Mouse (Mus musculus): ENCODE measurements around the gene Sh2d1b2. TPM values are rescaled to one million over a fixed set of nuclear protein-coding genes. Genes with fewer than 3 reads are reported as not detected.

Gene Sh2d1b2
- total RNA-seq, 2 experiments from 2014 or later, result not detected

DNA sequence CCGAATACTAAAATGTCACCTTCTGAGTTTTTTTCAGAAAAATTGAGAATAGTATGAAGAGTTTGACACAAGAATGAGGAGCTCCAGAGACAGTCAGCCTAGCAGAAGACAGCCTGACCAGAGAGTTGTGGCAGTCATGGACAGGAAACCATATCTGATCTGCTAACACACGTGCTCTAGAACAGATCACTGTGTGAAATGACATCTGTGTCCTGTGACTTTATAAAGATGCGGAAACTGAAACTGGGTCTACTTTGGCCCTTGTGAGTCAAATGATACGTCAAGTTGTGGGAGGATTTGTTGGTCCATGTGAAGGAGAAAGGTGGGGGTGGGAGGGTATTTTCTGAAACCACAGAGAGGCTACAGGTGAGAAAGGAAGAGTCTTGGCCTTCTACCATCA lies 38.1 kb downstream of the Sh2d1b2 start:
- no peak for ATAC-seq (replicated peaks; ENCODE audit: low FRiP score, low TSS enrichment, poor library complexity, severe bottlenecking)

DNA sequence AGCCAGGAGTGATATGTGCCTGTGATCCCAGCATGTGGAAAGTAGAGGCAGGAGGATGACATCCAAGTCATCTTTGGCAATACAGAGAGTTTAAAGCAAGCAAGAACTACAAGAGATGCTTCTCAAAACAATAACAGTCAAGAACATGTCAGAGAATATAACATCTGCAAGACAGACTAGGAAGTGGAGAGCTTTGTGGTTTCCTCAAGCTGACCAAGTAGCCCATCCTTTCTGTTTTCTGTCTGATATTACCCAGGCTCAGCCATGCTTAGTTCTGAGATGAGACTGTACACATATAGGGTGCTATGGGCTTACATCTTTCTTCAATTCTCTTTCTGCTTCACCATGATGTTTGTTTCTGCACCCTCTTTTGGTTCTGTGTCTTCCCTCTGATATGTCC lies 40.7 kb downstream of the Sh2d1b2 start:
- no peak for ATAC-seq (replicated peaks; ENCODE audit: low FRiP score, low TSS enrichment, poor library complexity, severe bottlenecking)

DNA sequence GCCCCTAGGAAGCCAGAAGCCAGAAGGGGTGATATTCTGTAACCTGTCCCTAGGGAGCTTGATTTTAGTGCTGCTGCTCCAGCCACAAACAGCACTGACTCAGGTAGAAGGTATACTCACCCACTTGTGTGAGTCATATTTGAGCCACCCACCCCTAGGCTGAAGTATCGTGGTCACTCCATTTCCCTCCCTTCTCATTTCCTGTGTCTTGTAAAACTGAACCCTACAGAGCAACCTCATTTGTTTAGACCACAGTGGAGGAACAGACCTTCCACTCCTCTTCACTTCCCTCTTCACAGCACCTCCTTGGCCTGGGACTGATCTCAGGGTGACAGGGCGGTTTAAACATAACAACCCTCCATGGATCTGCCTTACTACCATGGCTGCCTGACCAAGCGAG lies 44.5 kb downstream of the Sh2d1b2 start, which contains the start of gene Sh2d1b1:
Gene Sh2d1b1 (plus strand): TSS at position 305 of the 400 bp plus-strand sequence.
- ATAC-seq (replicated peaks; ENCODE audit: low FRiP score, low TSS enrichment, poor library complexity, severe bottlenecking), result peak; percentile 26; the same call in 1 of the 2 replicates

DNA sequence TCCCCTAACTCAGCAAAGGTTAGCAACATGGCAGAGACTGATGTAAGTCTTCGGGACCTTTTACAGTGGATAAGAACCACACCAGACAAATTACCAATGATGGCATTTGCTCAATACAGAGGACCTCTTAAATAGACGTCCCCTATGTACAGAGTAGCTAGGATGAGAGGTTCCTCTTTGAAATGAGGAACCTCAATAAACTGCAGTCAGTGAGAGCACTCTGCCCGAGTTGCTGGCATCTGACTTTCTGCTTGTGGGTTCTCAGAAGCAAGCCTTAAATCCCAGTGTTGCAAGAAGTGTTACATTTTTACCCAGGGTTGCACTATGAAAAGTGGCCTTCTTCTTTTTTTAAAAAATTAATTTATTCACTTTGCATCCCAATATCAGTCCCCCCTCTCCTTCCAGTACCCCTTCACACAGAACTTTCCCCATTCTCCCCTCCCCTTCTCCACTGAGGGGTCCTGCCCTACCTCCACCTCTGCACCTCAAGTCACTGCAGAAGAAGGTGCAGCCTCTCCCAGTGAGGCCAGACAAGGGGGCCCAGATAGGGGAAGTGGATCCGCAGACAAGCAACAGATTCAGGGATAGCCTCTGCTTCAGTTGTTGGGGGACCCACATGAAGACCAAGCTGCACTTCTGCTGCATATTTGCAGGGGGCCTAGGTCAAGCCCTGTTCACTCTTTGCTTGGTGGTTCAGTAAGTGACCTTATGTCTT lies 50.0 kb downstream of the Sh2d1b2 start:
- ATAC-seq (replicated peaks; ENCODE audit: low FRiP score, low TSS enrichment, poor library complexity, severe bottlenecking), result no peak

DNA sequence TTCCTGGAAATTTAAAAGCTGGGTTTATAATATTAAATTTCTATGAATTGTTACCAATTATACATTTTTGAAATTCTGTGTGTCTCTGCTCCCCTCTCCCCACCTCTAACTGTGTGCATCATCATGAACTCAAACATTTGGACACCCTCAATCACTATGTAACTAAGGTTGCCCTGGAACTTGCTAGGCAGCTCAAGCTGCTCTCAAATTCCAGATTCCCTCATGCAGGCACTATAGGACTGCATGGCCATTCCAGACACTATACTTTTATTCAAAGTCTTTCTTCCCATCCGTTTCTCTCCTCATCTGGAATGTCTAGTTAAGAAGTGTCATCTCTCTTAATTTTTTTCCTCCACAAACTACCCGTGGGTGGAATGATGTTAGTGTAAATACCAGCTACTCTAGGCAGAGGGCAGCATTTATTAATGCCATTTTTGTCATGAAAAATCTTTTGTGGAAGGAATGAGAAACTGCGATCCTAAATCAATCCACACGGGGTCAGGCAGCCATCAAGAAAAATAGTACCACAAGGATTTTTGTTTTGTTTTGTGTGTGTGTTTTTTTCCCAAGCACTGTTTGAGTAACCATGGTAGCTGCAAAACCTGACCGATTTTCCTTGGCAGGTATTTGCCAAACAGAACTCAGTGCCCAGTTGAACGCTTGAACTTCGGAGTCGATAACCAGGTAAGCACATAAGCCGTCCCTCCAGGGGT lies 59.8 kb downstream of the Sh2d1b2 start:
- ATAC-seq (replicated peaks; ENCODE audit: low FRiP score, low TSS enrichment, poor library complexity, severe bottlenecking), result peak; percentile 78

DNA sequence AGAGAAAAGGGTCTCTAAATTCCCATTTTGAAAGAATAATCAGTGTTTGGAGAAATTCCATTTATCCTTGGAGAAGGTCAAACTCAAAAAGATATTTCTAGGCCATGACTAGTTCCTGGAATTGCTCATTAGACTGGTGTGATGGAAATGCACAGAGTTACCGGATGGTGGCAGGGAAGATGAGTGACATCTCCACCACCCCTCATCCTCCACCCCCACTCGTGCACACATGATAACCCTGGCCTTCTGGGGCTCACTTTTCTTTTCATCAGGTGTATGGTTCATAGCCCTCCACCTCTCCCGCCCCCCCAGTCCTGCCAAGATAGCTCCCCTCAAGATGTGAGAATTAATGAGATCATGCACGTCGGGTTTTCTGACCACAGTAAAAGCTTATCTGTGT lies 60.7 kb downstream of the Sh2d1b2 start:
- ATAC-seq (replicated peaks; ENCODE audit: low FRiP score, low TSS enrichment, poor library complexity, severe bottlenecking), result no peak

DNA sequence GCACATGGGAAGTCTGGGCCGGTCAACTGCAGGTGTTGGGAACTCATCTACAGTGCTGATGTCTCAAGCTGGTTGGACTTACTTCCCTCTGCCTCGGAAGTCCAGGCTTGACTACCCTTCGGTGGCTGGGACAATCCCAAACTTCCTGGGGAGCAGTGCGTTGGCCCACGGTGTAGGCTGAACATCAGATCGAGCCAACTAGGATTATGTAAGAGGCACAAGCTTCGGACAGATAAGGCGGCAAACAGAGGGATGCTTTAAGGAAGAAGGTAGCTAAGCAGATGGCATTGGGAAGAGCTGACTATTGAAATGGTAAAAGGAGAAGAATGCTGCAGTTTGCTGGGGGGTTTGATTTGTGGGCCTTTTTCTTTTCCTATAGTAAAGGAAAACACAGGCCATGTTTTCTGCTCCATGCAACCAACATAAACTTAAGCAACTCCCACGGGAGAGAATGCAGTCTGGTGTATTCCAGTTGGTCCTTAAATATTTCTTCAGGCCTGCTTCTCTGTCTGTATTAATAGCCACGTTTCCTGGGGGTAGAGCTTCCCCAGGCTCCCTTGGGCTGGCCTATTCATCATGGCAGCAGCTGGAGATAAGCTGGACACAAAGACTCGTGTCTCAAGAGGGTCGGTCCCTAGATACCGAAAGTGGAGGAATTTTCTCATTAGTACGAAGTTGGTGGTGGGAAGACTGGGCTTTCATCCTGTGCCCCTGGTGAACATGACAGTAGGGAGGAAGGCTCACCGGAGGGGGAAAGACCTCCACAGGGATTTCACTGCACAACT lies 62.4 kb downstream of the Sh2d1b2 start:
- ATAC-seq (replicated peaks; ENCODE audit: low FRiP score, low TSS enrichment, poor library complexity, severe bottlenecking), result no peak

DNA sequence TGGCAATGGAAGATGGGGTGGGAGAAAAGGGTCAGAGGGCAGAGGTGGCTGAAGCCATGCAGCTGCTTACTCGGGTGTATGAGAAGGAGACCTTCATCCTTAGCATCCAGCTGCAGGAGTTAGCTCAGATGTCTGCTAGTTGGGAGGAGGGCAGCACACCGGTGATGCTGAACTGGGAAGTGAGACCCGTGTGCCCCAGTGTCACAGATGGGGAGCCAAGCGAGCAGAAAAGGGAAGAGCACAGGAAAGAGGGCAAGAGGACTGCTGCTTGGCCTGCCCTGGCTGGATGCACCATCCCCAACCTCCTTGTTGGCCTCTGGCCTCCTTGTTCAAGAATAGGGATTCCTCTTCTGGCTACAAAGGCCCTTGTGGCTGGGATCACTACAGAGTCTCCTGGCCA lies 66.9 kb downstream of the Sh2d1b2 start:
- no peak for ATAC-seq (replicated peaks; ENCODE audit: low FRiP score, low TSS enrichment, poor library complexity, severe bottlenecking)

DNA sequence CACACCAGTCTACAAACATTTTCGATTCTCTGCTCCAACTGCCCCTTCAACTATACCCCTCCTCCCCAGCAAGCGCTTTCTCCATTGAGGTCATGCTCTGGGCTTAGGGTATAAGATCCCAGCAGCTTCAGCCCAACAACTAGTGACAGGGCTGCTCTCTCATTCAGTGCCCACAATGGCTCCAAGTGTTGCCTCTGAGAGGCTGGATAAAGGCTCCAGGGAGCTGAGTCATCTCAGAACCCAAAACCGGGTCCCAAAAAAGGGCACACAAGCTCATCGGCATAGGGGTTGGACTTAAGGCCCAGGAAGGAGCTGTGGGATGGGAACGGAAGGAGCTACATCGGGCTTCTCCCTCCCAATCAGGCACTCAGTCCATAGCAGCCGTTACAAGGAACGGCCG lies 69.1 kb downstream of the Sh2d1b2 start:
- ATAC-seq (replicated peaks; ENCODE audit: low FRiP score, low TSS enrichment, poor library complexity, severe bottlenecking), result no peak

DNA sequence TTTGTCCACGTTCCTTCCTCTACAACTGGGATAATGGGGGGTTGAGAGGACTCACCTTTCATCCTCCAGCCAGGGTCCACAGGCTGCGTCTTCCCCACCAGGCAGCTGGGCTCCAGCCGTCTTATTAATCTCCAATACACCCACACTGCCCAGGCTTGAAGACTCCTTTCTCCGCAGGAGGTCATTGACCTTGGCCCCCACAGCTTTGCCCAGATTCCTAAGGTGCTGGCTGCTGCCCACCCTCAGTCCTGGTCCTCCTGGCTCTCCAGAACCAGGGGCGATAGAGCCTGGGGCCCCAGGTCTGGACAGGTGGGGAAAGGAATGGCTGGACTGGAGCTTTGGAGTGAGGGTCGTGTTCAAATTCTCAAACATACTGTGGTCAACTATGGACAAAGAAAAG lies 69.9 kb downstream of the Sh2d1b2 start:
- ATAC-seq (replicated peaks; ENCODE audit: low FRiP score, low TSS enrichment, poor library complexity, severe bottlenecking), result no peak

DNA sequence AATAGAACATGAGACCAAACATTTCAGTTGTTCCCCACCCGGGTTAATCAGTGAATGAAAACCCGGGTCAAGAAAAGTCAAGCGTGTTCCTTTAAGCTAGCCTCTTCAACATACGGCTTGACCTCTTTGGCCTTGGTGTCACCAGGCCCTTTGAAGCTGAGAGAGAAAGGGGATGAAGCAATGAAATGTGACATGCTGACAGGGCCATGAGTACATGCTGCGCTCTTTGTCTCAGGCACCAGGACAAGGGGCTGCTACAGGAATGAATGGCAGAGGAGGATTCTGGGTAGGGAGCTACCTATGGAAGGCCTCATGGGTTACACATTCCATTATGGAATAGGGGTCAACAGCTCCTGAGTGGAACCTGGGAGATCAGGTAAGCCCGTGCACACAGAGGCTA lies 70.6 kb downstream of the Sh2d1b2 start:
- no peak for ATAC-seq (replicated peaks; ENCODE audit: low FRiP score, low TSS enrichment, poor library complexity, severe bottlenecking)

Other genes starting within 250 kb of the Sh2d1b2 start
- not detected in 2 replicates for gene Ddr2, start 122.0 kb upstream of the Sh2d1b2 start, total RNA-seq (2014; fragmentation: Nextera tagmentation)
- not detected in 2 replicates for gene Ddr2, start 122.0 kb upstream of the Sh2d1b2 start, total RNA-seq (2017)
- 76.7 and 79.4 TPM in 2 replicates for gene Uap1, start 57.8 kb upstream of the Sh2d1b2 start, total RNA-seq (2014; fragmentation: Nextera tagmentation)
- gene Uap1, start 57.8 kb upstream of the Sh2d1b2 start, total RNA-seq (2017), result 86.8 and 184 TPM in 2 replicates
- gene Uhmk1, start 17.4 kb upstream of the Sh2d1b2 start, total RNA-seq (2014; fragmentation: Nextera tagmentation), result 35.4 and 48.3 TPM in 2 replicates
- 55.7 and 57.4 TPM in 2 replicates for gene Uhmk1, start 17.4 kb upstream of the Sh2d1b2 start, total RNA-seq (2017)
- gene Sh2d1b1, start 44.6 kb downstream of the Sh2d1b2 start, total RNA-seq (2014; fragmentation: Nextera tagmentation), result not detected in 2 replicates
- not detected in 2 replicates for gene Sh2d1b1, start 44.6 kb downstream of the Sh2d1b2 start, total RNA-seq (2017)
- 0.35 and 0.72 TPM in 2 replicates for gene Gm7694, start 73.6 kb downstream of the Sh2d1b2 start, total RNA-seq (2014; fragmentation: Nextera tagmentation)
- gene Gm7694, start 73.6 kb downstream of the Sh2d1b2 start, total RNA-seq (2017), result 0.23 TPM in 1 of 2 replicates, not detected in the other
- gene Spata46, start 76.1 kb downstream of the Sh2d1b2 start, total RNA-seq (2014; fragmentation: Nextera tagmentation), result not detected in 2 replicates
- not detected in 2 replicates for gene Spata46, start 76.1 kb downstream of the Sh2d1b2 start, total RNA-seq (2017)

All from megakaryocyte-erythroid progenitor cell, adult 5-6 weeks (primary cell).